Mouse (Mus musculus) adrenal gland, postnatal 25 days (tissue): ENCODE measurements around the gene Lrrc23. TPM values are rescaled to one million over a fixed set of nuclear protein-coding genes. Genes with fewer than 3 reads are reported as not detected.

Experiments
- DNase-seq: peaks from one replicate; pipeline ENCODE4 v3.0.0; 2021; ENCODE audit warnings: mixed read lengths
- total RNA-seq: library from RNA; stranded (reverse); gene quantifications from 2 replicates; pipeline ENCODE4 v1.2.3, GENCODE M21; 2021

Gene Lrrc23
- total RNA-seq, 1 experiment from 2014 or later = 0.21 TPM

DNA sequence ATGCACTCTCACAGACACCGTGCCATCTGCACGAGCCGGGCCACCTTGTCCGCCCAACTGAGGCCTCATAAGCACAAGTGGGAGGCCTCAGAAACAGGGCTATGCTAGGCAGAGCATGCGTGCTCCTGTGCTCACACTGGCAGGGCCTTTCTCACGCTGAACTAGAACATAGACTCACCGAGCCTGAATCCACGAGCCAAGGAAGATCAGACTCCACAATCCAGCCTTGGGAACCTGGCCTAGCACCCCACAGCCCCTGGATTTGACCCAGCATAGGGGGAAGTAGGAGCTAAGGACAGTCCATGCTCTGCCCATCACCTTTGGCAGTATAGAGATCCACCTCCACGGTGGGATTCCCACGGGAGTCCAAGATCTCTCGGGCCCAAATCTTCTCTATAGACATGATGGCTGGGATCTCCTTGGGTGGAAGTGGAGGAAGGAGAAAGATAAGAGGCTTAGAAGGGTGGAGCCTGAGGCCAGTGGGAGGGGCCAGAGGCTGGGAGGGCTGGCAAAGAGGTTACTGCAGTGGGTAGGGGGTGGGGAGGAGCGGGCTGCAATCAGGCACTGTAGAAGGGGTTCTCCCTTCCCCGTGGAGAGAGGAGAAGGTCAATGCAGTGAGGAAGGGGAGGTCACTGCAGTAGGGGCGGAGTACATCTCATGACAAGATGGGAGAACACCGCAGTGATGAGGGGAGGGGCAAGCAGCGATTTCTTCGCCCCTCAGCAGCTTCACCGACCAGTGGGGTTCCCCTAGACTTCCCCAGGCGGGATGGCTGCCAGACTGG lies 11.4 kb downstream of the Lrrc23 start:
- DNase-seq = no peak

DNA sequence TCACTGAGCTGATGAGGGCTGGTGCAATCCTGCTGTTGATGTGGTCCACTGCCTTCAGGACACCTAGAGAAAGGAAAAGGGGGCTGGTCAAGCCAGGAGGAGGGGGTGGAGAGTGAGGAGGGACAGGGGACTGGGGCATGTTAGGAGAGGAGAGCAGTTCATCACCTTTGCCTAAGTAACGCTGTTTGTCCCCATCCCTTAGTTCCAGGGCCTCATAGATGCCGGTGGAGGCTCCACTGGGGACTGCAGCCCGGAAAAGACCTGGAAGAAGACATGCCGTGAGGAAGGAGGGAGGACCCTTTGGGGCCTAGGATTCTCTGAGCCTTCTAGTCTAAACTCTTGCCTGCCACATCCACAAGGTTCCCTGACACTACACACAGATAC lies 12.0 kb downstream of the Lrrc23 start:
- no peak for DNase-seq

DNA sequence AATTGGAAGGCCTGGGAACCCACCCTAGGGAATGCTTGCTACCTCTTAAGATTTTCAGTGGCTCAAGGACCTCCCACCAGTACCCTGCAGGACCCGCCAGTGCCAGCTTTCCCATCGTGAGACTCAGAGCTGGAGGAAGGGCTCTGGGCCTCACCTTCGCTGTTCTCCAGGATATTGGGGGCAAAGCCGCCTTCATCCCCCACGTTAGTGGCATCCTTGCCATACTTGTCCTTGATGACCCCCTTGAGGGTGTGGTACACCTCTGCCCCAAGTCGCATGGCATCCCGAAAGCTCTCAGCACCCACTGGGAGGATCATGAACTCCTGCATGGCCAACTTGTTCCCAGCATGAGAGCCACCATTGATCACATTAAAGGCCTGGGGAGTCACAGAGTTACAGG lies 13.6 kb downstream of the Lrrc23 start:
- DNase-seq = no peak

DNA sequence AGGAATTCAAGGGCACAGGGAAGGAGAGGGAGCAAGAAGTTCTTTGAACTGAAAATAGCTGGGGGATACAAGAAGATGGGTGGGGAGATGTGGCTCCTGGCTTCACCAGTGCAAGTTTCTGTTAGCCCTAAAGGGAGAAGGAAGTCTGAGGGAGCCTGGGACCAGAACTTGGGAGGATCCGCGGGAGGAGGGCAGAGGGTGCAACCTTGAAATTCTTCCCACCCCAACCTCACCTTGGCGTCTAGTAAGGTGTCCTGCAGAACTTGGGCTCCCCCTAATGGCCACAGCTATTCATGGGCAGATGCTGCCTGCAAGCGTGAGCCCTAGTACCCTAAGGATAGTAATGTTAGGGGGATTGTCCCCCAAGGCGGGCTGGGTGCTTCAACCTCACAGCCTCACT lies 20.3 kb downstream of the Lrrc23 start:
- DNase-seq = peak; percentile 83

DNA sequence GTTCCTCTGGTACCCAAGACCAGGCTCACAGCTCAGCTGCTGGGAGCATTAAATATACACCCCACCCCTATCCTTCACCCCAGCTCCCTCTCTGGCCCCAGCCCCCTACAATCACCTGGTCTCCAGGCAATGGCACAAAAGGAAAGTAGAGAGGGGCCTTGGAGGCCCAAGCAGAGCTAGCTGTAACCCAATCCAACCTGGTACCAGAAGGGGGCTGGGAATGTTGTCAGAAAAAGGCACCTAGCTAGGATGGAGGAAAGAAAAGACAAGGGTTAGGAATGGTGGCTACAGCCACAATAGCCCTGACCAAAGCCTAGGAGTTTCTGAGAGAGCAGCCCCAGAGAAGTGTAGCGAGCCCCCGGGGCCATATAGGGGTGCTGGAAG lies 20.7 kb downstream of the Lrrc23 start:
- DNase-seq = no peak

DNA sequence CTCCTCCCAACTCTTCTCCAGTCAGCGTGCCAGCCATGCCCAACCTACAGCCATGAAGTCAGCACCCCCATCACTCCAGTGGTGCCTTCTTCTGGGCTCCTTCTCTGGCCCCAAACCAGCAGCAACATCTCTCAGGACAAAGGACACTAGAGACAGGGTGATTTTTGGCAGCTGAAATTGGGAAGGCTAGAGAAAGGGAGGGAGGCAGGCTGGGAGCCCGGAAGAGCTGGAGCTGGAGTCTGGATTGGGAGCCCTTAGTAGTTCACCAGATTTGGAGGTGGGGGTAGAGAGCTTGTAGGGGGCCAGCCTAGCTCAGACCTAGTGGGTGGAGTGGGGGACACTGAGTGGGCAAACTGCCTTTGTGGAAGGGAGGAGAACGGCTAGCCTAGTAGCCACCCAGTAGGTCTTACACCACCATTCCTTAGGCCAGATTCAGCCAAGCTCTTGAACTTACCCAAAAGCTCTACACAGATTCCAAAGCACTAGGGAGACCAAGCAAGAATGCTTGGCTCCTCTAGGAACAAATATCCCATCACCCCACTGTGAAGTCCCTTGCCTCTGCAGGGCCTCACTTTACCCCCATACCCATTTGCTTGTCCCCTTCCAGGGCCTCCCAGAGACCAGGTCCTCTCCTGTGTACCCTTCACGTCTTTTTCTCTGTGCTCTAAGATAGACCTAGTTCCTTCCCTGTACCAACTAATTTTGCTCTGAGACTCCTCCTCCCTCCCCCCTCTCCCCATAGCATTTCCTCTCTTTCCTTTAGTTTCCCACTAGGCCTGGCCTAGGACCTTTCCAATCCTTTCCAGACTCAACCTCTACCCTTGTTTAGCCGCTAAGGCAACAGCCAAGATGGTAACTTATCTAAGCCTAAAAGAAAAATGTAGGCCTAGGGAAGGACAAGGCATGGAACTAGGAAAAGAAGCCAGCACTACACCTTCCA lies 21.3 kb downstream of the Lrrc23 start:
- DNase-seq = peak; percentile 52

DNA sequence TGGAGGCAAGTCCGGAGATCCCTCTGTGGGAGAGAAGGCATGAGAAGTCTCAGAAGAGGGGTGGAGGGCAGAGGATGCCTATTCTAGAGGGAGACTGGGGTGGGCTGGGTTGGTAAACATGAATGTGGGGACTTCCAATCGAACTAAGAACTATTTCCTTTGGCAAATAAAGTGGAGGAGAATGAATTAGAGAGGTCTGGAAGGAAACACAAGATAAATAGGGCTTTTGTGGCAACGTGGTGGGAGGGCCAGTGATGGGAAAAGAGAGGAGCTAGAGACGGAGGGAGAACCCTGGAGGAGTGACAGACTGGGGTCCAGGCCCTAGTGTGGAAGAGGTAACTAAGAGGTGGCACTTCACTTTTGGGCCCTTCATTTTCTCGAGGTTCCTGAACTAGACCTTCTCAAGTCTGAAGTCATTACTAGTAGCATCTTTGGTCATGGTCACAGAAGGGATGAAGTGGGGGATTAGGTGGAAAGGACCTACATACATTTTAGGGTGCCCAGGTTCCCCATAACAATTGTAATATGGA lies 22.1 kb downstream of the Lrrc23 start:
- DNase-seq = no peak

DNA sequence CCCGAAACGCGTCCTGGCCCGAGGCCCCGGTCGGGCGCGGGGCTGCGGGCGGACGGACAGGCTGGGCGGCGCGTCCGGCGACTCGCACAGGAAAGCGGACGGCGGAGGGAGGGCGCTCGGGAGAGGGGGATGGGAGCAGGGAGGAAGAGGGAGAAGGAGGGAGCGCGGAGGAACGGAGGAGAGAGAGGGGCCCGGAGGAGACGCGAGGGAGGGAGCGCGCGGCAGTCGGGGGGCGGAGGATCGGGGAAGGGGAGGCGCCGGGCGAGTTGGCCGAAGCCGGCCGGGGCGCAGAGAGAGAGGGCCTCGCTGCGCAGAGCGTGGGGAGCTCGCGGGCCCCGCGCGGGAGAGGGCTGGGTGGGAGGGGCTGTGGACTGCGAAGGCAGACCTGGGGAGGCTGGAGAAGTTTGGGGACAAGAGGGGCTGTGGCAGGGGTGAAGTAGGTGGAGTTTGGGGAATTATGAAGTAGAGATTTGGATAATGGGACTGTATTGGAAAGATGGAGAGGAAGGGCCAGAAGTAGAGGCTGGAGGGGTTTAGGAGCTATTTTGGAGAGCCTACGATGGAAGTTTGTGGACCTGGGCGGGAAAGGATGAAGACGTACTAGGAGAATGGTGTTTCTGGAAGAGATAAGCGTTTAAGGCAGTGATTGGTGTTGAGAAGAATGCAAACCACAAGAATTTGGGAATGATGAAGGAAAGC lies 22.7 kb downstream of the Lrrc23 start:
- peak; percentile 87 for DNase-seq

DNA sequence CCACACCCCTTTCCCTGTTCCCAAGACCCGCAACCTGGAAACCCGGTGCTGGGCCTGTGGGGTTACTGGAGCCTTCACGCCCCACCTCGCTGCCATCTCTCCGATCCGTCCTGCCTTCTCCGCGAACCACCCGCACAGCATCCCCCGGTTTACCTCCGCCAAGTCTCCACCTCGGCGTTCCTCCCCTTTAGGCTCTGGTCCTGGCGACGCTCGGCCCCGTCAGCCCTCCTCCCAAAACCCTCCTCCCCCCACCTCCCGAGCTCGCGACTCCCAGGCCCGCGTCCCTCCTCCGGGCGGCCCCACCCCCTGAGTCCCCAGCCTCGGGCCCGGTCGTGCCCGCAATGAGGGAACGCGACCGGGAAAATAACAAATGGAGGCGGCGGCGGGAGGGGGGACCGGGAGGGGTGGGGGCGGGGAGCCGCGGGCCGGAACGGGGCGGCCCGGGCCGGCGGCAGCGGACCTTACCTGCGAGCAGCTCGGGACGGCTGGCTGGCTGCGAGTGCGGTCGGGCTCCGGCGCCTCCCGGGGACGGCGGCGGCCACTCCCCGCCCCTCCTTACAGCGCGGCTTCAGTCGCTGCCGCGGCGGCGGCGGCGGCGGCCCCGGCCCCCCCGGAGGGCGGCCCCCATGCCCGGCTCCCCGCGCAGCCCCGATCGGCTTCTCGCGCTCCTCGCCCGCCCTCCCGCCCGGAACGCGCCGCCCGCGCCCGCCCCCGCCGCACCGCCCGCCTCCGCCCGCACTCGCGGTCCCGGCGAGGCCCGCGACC lies 23.5 kb downstream of the Lrrc23 start, which contains the start of the genes Gm45234 and Atn1:
Gene Gm45234, minus strand, starts transcription at position 191 of the 765 bp plus-strand sequence.
Gene Atn1, minus strand, starts transcription at position 694 of the 765 bp plus-strand sequence.
- peak; percentile 82 for DNase-seq

DNA sequence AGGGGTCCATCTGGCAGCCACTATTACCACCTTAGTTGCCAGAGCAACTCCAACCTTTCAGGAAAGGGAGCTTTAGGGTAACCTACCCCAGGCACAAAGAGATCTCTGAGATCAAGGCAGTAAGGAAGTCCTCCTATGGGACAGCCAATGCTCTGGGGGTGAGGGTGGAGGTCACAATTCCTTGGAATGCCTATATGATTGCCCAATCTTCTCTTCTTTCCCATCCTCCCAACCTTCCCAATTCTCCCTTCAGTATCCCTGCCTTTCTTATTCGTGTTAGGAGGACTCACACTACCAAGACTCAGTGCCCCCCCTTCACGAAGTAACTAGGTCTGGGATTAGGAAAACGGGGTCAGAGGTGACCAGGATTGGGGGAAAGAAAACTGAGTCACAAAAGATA lies 24.2 kb downstream of the Lrrc23 start:
- no peak for DNase-seq

DNA sequence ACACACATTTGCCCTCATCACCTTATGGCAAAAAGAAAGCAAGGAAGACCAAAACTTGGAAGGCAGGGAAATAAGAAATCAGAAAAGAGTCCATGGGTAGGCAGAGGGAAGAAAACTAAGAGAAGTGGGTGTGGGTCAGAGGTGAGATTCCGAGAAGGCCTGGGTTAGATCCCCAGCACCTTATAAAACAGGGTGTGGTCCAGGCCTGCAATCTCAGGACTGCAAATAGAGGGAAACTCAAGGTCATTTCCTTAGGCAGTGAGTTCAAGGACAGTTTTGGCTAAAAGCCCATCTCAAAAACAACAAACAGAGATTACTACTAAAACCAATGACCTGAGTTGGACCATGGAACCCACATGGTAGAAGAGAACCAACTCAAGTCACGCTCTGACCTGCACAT lies 25.7 kb downstream of the Lrrc23 start:
- no peak for DNase-seq

DNA sequence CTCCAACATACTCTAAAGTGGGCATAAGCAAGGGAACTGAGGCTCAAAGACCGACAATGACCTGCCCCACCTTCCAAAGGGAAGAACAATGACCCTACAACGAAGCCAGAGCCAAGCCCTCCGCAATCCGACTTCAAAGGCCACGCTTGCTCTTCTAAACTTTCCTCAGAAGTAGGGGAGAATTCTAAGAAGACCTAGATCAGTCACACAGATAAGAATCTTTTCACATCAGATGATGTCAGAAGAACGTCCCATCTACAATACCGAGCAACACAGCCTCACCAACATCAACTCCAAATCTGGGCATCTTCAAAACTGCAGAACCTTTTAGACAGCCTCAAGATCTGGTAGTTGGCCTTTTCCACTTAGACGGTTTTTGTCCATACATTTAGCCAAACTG lies 29.1 kb downstream of the Lrrc23 start:
- no peak for DNase-seq

DNA sequence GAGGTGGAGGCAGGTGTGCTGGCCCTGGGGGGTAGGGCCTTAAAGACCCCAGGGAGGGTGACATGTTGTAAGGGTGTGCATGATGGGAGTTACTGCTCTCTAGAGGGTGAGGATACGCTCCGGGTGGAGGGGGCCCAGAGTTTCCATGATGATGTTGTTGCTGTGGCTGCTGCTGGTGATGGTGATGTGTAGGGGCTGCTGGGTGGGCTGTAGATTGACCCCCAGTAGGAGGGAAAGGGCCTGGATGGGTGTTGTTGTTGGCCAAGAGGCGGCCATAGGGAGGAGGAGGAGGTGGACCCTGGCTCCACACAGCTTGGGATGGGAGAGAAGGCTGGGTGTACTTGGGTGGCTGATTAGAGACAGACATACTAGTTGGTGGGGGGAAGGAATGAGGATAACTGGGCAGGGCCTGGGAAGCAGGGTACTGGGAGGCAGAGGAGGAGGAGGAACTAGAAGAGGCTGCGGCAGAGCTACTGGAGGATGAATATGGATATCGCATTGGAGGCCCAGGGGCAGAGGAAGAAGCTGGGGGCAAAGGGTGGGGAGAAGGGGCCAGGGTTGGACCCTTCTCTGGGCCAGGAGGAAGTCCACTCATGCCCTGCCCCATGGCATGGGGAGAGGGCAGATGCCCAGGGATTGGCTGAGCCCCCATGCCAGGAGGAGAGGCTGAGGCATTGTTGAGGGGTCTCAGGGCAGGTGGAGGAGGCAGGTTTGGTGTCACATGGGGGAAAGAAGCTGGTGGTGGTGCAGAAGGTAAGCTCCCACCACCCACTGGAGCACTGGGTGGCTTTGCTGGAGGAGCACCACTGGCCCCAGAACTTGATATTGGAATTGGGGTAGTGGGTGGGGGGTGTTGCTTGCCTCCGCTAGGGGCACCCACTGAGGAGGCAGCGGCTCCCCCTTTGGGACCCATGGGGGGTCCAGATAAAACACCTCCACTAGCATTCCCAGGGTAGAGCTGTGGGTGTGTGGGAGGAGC lies 32.6 kb downstream of the Lrrc23 start:
- DNase-seq = no peak

DNA sequence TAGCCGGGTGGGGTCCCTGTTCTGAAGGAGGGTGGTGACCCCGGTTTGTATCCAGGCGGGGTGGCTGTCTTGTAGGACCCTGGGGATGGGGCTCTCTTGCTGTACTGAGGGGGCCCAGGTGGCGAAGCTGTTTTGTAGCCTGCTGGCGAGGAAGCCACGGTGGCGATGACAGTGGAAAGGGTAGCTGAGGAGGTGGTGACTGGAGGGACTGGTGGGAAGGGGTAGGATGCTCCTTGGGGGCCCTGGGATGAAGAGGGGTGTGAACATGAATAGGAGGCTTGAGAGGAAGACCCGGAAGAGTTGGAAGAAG lies 33.3 kb downstream of the Lrrc23 start:
- DNase-seq = no peak

DNA sequence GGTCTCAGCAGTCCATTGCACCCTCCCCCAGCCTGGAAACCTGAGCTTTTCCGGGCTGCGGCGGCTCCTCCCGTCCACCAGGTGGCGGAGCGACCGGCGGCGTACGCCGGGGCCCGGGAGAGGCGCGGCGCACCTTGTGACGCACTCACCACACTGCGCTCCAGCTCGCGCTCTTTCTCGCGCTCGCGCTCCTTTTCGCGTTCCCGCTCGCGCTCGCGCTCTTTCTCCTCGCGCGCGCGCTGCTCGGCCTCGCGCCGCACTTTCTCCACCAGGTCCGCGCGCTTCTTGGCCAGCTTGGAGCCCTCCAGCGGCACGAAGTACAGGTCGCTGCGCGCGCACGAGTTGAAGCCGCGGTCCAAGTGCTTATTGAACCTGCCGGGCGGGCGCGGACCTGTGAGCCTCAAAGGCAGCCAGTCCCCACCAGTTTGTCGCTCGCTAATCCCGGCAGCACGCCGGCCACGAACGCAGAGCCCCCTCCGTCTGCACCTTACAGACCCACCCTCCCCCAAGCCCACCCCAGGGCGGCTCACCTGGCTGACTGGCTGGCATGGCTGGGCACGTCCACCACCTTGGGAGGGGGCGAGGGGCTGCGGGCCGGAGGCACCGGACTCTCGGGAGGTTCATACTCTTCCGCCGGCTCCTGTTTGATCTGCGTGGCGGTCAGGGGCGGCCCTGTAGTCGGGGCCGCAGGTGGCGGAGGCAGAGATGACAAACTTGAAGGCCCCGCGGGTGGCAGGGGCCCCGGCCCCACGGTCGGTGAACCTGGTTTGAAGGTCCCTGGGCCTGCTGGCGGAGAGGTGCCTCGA lies 33.8 kb downstream of the Lrrc23 start:
- DNase-seq = peak; percentile 93

DNA sequence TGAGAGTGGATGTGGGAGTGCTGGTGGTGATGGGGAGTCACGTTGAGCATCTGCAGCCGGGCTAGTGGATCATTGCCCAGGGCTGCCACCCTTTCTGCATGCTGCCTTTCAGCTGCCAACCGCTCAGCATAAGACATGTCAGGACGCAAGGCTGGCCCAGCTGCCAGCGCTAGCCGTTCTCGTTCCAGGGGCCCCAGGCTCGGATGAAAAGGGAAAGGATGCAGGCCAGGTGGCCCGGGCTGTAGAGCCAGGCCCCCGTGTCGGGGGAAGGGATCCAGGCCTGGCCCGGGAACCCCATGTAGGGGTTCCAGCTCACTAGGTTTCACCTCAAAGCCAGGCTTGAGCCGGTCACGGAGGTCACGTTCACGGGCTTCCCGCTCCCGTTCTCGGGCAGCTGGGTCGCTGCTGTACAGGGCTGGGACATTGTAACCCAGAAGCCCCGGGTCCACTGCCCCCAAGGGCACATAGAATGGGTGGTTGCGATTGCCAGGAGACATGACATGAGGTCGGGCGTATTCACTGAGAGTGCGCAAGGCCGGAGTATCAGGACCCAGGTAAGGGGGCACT lies 34.7 kb downstream of the Lrrc23 start:
- no peak for DNase-seq

DNA sequence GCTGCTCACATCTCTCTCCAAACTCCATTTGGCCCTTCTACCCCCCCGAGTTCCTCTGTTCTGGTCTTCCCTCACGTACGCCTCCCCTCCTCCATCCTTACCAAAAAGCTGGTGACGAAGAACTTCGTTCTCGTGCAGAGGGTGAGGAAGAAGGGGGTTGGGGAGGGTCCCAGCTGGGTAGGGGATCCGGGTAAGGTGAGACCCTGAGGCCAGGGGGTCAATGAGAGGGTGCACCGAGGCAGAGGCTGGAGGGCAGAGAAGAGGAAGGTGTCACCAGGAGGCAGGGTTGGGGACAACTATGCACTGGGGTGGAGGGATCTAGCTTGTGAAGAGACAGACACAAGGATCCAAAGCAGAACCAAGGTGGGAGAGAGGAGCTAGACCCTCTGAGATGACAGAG lies 35.9 kb downstream of the Lrrc23 start:
- no peak for DNase-seq

DNA sequence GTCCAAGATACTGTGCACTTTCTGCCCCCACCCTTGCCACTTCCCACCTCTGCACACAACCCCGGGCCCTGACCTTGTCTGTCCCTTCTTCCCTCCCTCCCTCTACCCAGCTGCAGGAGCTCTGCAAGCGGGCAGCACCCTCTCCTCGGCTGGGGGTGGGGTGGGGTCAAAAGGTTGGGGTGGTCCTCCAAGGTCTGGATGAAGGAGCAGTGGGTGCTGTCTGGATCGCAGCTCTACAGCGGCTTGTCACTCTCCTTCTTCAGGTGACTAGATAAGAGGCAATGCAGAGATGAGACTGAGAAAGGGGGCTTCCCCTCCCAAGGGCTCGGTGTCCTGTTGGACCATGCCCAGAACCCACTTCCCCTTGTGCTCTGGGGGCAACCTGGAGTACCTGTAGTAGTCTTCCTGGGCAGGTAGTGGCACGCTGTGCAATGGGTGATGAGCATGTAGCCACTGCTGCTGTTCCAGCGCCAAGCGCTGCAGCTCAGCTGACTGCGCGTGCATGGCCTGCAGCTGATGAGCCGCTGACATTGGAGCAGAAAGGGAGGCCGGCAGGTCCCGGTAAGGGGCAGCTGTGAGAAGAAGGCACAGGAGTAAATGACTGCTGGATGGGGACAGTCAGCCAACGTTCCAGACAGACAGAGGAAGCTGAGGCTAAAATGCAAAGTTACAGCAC lies 36.5 kb downstream of the Lrrc23 start:
- DNase-seq = no peak

DNA sequence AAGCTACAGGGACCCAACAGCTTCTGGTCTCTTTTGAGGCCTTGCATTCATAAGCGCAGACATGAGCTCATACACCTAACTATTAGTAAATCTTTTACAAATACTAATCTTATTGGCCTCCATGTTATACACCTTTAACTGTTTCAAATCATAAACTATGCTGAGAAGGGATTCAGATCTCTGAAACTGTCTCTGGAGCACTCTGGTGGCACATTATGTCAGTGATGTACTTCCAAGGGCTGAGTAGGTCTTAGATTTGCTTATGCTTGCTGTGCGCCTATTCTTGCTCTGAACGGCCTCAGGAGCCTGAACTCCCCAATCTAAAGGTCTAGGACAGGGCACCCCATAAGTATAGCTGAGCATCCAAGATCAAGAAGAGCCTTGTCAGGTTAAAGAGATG lies 37.7 kb downstream of the Lrrc23 start:
- DNase-seq = no peak
